Mouse (Mus musculus) embryonic fibroblast, embryonic 13.5 days (primary cell): ENCODE data around the gene Car2.

Experiments used
- CTCF ChIP-seq: IDR thresholded peaks from 2 replicates; pipeline ENCODE4 v1.5.1; 2011; ENCODE audit warnings: mild to moderate bottlenecking, control low read depth, low read length, moderate library complexity, borderline replicate concordance; ENCODE audit not compliant: insufficient read depth
- POLR2A ChIP-seq: IDR thresholded peaks from 2 replicates; pipeline ENCODE4 v1.6.1; 2011; ENCODE audit warnings: low read depth, mild to moderate bottlenecking, control low read depth, low read length, moderate library complexity

GRCm38 (mm10) chr3:14854446-14854845 lies 31.6 kb upstream of the Car2 start:
- no peak for TF ChIP-seq POLR2A
- no peak for TF ChIP-seq CTCF
